Mouse (Mus musculus) intestine, embryonic 14.5 days (tissue): ENCODE data around the gene Lrguk. TPM values are rescaled to one million over a fixed set of nuclear protein-coding genes. Genes with fewer than 3 reads are reported as not detected.

Experiments used
- ATAC-seq: fragments of 200-750 bp; cut with Nextera tagmentation; replicated peaks from 2 replicates; pipeline ENCODE4 v1.8.0; 2017; ENCODE audit warnings: low read depth, moderate number of reproducible peaks, moderate TSS enrichment, moderate library complexity; ENCODE audit not compliant: low FRiP score, low TSS enrichment
- DNase-seq: peaks from one replicate; pipeline ENCODE4 v3.0.0-alpha.2; 2018; ENCODE audit warnings: low spot score
- H3K27ac ChIP-seq: fragments of 300-500 bp; sonication (generic); 2 replicates; pipeline ENCODE4 v1.5.1; 2014; ENCODE audit warnings: low read depth, mild to moderate bottlenecking, control low read depth
- H3K27me3 ChIP-seq: fragments of 300-500 bp; sonication (generic); replicated peaks from 2 replicates; pipeline ENCODE4 v1.6.1; 2014; ENCODE audit warnings: low read length, control low read depth; ENCODE audit not compliant: control insufficient read depth, insufficient read depth
- H3K36me3 ChIP-seq: fragments of 300-500 bp; sonication (generic); 2 replicates; pipeline ENCODE4 v1.6.1; 2014; ENCODE audit warnings: low read length, control low read depth; ENCODE audit not compliant: control insufficient read depth, insufficient read depth
- H3K4me1 ChIP-seq: fragments of 300-500 bp; sonication (generic); replicated peaks from 2 replicates; pipeline ENCODE4 v1.6.1; 2014; ENCODE audit warnings: low read length, control low read depth, mixed read lengths; ENCODE audit not compliant: control insufficient read depth, insufficient read depth
- H3K4me2 ChIP-seq: fragments of 300-500 bp; sonication (generic); 2 replicates; pipeline ENCODE4 v1.6.1; 2014; ENCODE audit warnings: low read length
- H3K4me3 ChIP-seq: fragments of 300-500 bp; sonication (generic); 2 replicates; pipeline ENCODE4 v1.5.1; 2014; ENCODE audit warnings: low read depth, low read length, control low read depth, mixed read lengths
- H3K9ac ChIP-seq: fragments of 300-500 bp; sonication (generic); 2 replicates; pipeline ENCODE4 v1.6.1; 2014; ENCODE audit warnings: mild to moderate bottlenecking, low read length
- H3K9me3 ChIP-seq: fragments of 300-500 bp; sonication (generic); 2 replicates; pipeline ENCODE4 v1.6.1; 2016; ENCODE audit warnings: low read length, control low read depth; ENCODE audit not compliant: control insufficient read depth
- WGBS: fragments of 180-500 bp; shearing (Covaris S2); extraction: QIAGEN DNeasy Blood & Tissue Kit; methylation state at CpG from one replicate; pipeline ENCODE4 v1.1.7; 2014; 5-methylcytosine and 5-hydroxymethylcytosine counted together
- polyA plus RNA-seq: library from polyadenylated mRNA; unstranded; fragments of >200 nt; fragmentation: Nextera tagmentation; extraction: Ambion mirVana; gene quantifications from 2 replicates; pipeline ENCODE4 v1.2.1, GENCODE M21; 2014

The Lrguk gene
- polyA plus RNA-seq, 1 experiment from 2014 or later = 0.74 TPM

GRCm38 (mm10) chr6:34044846-34045540 lies 15.7 kb downstream of the Lrguk start:
- no peaks in the 10 kb centered on the region for H3K4me1 ChIP-seq
- no peaks in the 10 kb centered on the region for H3K9me3 ChIP-seq
- ATAC-seq = no peak
- no peak overlapping the region for H3K27ac ChIP-seq
- no peaks in the 10 kb centered on the region for H3K27me3 ChIP-seq
- no peak overlapping the region for H3K4me3 ChIP-seq
- H3K4me2 ChIP-seq = no peak overlapping the region
- 84% methylated on average over 9 of the region's 9 CpGs for WGBS
- no peak for DNase-seq
- H3K36me3 ChIP-seq = no peaks in the 10 kb centered on the region
- H3K9ac ChIP-seq = no peak overlapping the region

- no peak overlapping the region for H3K9ac ChIP-seq
- H3K27me3 ChIP-seq = no peaks in the 10 kb centered on the region
- no peaks in the 10 kb centered on the region for H3K36me3 ChIP-seq
- WGBS = 81% methylated on average over 11 of the region's 11 CpGs
- H3K4me2 ChIP-seq = no peak overlapping the region
- H3K9me3 ChIP-seq = no peaks in the 10 kb centered on the region
- no peak overlapping the region for H3K4me3 ChIP-seq
- no peaks in the 10 kb centered on the region for H3K4me1 ChIP-seq
- DNase-seq (peak; percentile 52), ATAC-seq (no peak)
- no peak overlapping the region for H3K27ac ChIP-seq
Measured at GRCm38 (mm10) chr6:34046551-34047186, 17.4 kb downstream of the Lrguk start.

GRCm38 (mm10) chr6:34049433-34049832 lies 20.2 kb downstream of the Lrguk start:
- Histone ChIP-seq H3K36me3 (no peaks in the 10 kb centered on the region), H3K27me3 (no peaks in the 10 kb centered on the region), H3K9ac (no peak overlapping the region), H3K4me3 (no peak overlapping the region), H3K9me3 (no peaks in the 10 kb centered on the region), H3K4me1 (no peaks in the 10 kb centered on the region), H3K4me2 (no peak overlapping the region), H3K27ac (no peak overlapping the region)
- 57% methylated on average over 2 of the region's 2 CpGs for WGBS
- ATAC-seq = no peak
- no peak for DNase-seq

- 89% methylated on average over 6 of the region's 6 CpGs for WGBS
- Histone ChIP-seq H3K27ac (no peak overlapping the region), H3K4me3 (no peak overlapping the region), H3K9me3 (no peaks in the 10 kb centered on the region), H3K27me3 (no peaks in the 10 kb centered on the region), H3K4me1 (no peaks in the 10 kb centered on the region), H3K4me2 (no peak overlapping the region), H3K9ac (no peak overlapping the region), H3K36me3 (no peaks in the 10 kb centered on the region)
- ATAC-seq = no peak
- no peak for DNase-seq
Measured at GRCm38 (mm10) chr6:34059741-34060140, 30.5 kb downstream of the Lrguk start.

GRCm38 (mm10) chr6:34066790-34067189 lies 37.5 kb downstream of the Lrguk start:
- H3K27ac ChIP-seq = no peak overlapping the region
- H3K4me2 ChIP-seq = no peak overlapping the region
- H3K9me3 ChIP-seq = no peaks in the 10 kb centered on the region
- H3K36me3 ChIP-seq = no peaks in the 10 kb centered on the region
- no peaks in the 10 kb centered on the region for H3K27me3 ChIP-seq
- H3K4me3 ChIP-seq = no peak overlapping the region
- no peaks in the 10 kb centered on the region for H3K4me1 ChIP-seq
- 87% methylated on average over 7 of the region's 7 CpGs for WGBS
- DNase-seq (no peak), ATAC-seq (no peak)
- no peak overlapping the region for H3K9ac ChIP-seq

DNA sequence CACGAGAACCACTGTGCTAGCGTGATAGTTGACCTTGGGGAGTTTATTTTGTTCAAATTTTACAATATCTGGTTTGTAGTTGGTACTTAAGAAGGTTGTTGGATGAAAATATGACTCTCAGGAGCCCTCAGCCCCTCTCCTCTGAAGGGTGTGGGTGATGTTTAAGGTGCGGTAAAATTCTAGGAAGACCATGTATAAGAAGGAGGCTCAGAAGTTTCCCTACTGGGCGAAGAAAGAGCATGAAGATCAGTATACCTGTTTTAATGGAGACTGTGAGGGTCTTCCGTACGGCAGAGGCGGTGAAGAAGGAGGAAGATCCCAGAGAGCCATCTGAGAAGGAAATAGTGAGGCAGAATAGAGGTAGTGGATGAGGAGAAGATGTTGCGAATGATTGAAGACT lies 38.0 kb downstream of the Lrguk start:
- no peak overlapping the region for H3K4me3 ChIP-seq
- 97% methylated on average over 8 of the region's 8 CpGs for WGBS

GRCm38 (mm10) chr6:34071936-34072335 lies 42.7 kb downstream of the Lrguk start:
- DNase-seq = no peak
- ATAC-seq = no peak
- Histone ChIP-seq H3K4me1 (no peaks in the 10 kb centered on the region), H3K27ac (no peak overlapping the region), H3K27me3 (no peaks in the 10 kb centered on the region), H3K9me3 (no peaks in the 10 kb centered on the region), H3K4me3 (no peak overlapping the region), H3K4me2 (no peak overlapping the region), H3K9ac (no peak overlapping the region), H3K36me3 (no peaks in the 10 kb centered on the region)
- WGBS = 45% methylated on average over 5 of the region's 5 CpGs

More for the DNA sequence above, 38.0 kb downstream of the Lrguk start:
- no peaks in the 10 kb centered on the region for H3K4me1 ChIP-seq
- ATAC-seq (no peak), DNase-seq (no peak)
- no peak overlapping the region for H3K4me2 ChIP-seq
- no peak overlapping the region for H3K9ac ChIP-seq
- no peaks in the 10 kb centered on the region for H3K36me3 ChIP-seq
- H3K27me3 ChIP-seq = no peaks in the 10 kb centered on the region
- H3K27ac ChIP-seq = no peak overlapping the region
- H3K9me3 ChIP-seq = no peaks in the 10 kb centered on the region

- ATAC-seq (no peak), DNase-seq (no peak)
- H3K9me3 ChIP-seq = no peaks in the 10 kb centered on the region
- no peak overlapping the region for H3K4me2 ChIP-seq
- WGBS = 91% methylated on average over 3 of the region's 3 CpGs
- no peaks in the 10 kb centered on the region for H3K4me1 ChIP-seq
- H3K36me3 ChIP-seq = no peaks in the 10 kb centered on the region
- no peaks in the 10 kb centered on the region for H3K27me3 ChIP-seq
- no peak overlapping the region for H3K27ac ChIP-seq
- no peak overlapping the region for H3K9ac ChIP-seq
- no peak overlapping the region for H3K4me3 ChIP-seq
Measured at GRCm38 (mm10) chr6:34073931-34074442, 44.7 kb downstream of the Lrguk start.

- DNase-seq (no peak), ATAC-seq (no peak)
- H3K4me2 ChIP-seq = no peak overlapping the region
- no peaks in the 10 kb centered on the region for H3K4me1 ChIP-seq
- H3K36me3 ChIP-seq = no peaks in the 10 kb centered on the region
- H3K27me3 ChIP-seq = no peaks in the 10 kb centered on the region
- no peak overlapping the region for H3K4me3 ChIP-seq
- H3K27ac ChIP-seq = no peak overlapping the region
- no peaks in the 10 kb centered on the region for H3K9me3 ChIP-seq
- WGBS = 72% methylated on average over 11 of the region's 11 CpGs
- H3K9ac ChIP-seq = no peak overlapping the region
Measured at GRCm38 (mm10) chr6:34075520-34075919, 46.3 kb downstream of the Lrguk start.
